Mouse (Mus musculus): Measurements from ENCODE around the gene Nfkbid. TPM values are rescaled to one million over a fixed set of nuclear protein-coding genes. Genes with fewer than 3 reads are reported as not detected.
"Not testable (repeated sequence)": the region's sequence is repeated elsewhere in the genome, so short reads cannot be mapped to it uniquely, and the experiment has no call there.

Nfkbid gene
- polyA plus RNA-seq, 1 experiment from 2014 or later = 2.7 TPM

DNA sequence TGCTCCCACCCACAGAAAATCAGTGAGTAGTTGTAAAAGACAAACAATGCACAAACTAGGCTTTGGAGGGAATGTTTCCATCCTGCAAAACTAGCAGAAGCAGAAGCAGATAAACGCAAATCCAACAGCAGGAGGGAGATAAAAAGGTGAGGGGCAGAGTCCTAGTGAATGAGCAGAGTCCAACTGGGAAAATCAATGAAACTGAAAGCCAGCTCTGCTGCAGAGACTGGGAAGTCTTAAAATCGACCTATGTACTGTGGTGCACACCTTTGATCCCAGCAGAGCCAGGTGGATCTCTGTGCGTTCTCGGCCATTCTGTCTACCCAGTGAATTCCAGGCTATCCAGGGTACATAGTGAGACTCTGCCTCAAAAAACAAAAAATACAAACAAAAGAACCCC is 53.5 kb downstream of the Nfkbid start:
- no peak overlapping the region for H3K4me2 ChIP-seq
- ATAC-seq (ENCODE audit: low FRiP score) = no peak
- H3K36me3 ChIP-seq = no peaks in the 10 kb centered on the region
- H3K4me3 ChIP-seq (replicated peaks) = no peak overlapping the region
- peaks cover 10% of the 10 kb centered on the region for H3K4me1 ChIP-seq
- H3K9ac ChIP-seq (replicated peaks) = no peak overlapping the region
- 0 out of 2 replicates have a peak, but pooled peaks cover 4% of the 10 kb centered on the region for H3K27me3 ChIP-seq (replicated peaks)
- H3K9me3 ChIP-seq (replicated peaks) = no peaks in the 10 kb centered on the region
- H3K27ac ChIP-seq (replicated peaks) = no peak overlapping the region
- WGBS = 81% methylated on average over 4 of the region's 4 CpGs

- H3K4me2 ChIP-seq; H3K9ac ChIP-seq (replicated peaks); H3K4me1 ChIP-seq; H3K4me3 ChIP-seq (replicated peaks); ATAC-seq (ENCODE audit: low FRiP score); H3K27ac ChIP-seq (replicated peaks); H3K9me3 ChIP-seq (replicated peaks); H3K36me3 ChIP-seq; H3K27me3 ChIP-seq (replicated peaks): not testable (repeated sequence)
- WGBS = 92% methylated on average over 7 of the region's 7 CpGs
Measured at GRCm38 (mm10) chr7:30476136-30476535, 54.6 kb downstream of the Nfkbid start.

- 6% methylated on average over 28 of the region's 32 CpGs for WGBS
- ATAC-seq (ENCODE audit: low FRiP score) = peak; percentile 60; the same call in 1 of the 2 replicates
Measured at GRCm38 (mm10) chr7:30477415-30478381, 56.2 kb downstream of the Nfkbid start.

More at GRCm38 (mm10) chr7:30477415-30478381, 56.2 kb downstream of the Nfkbid start:
- H3K4me2 ChIP-seq = peak overlapping the region; percentile 63
- H3K27ac ChIP-seq (replicated peaks) = no peak overlapping the region
- H3K4me1 ChIP-seq = peaks cover 10% of the 10 kb centered on the region
- H3K4me3 ChIP-seq (replicated peaks) = peak overlapping the region; percentile 37
- peak overlapping the region; percentile 14; the same call in 1 of the 2 replicates for H3K9ac ChIP-seq (replicated peaks)
- peaks cover 7% of the 10 kb centered on the region; the same call in 1 of the 2 replicates for H3K27me3 ChIP-seq (replicated peaks)
- H3K36me3 ChIP-seq = no peaks in the 10 kb centered on the region
- no peaks in the 10 kb centered on the region for H3K9me3 ChIP-seq (replicated peaks)

Other genes starting within 250 kb of the Nfkbid start
- 5.7 and 5.9 TPM in 2 replicates for gene Cox7a1, start 237.6 kb upstream of the Nfkbid start, polyA plus RNA-seq (2015; fragmentation: Nextera tagmentation; extraction: Ambion mirVana)
- 88.7 and 88.9 TPM in 2 replicates for gene Capns1, start 222.9 kb upstream of the Nfkbid start, polyA plus RNA-seq (2015; fragmentation: Nextera tagmentation; extraction: Ambion mirVana)
- gene Polr2i, start 189.8 kb upstream of the Nfkbid start, polyA plus RNA-seq (2015; fragmentation: Nextera tagmentation; extraction: Ambion mirVana) = 165 and 194 TPM in 2 replicates
- gene Tbcb, start 189.5 kb upstream of the Nfkbid start, polyA plus RNA-seq (2015; fragmentation: Nextera tagmentation; extraction: Ambion mirVana) = 405 and 478 TPM in 2 replicates
- gene Ovol3, start 186.0 kb upstream of the Nfkbid start, polyA plus RNA-seq (2015; fragmentation: Nextera tagmentation; extraction: Ambion mirVana) = 0.26 TPM in 1 of 2 replicates, not detected in the other
- 0.86 and 0.93 TPM in 2 replicates for gene Thap8, start 141.6 kb upstream of the Nfkbid start, polyA plus RNA-seq (2015; fragmentation: Nextera tagmentation; extraction: Ambion mirVana)
- gene Wdr62, start 141.3 kb upstream of the Nfkbid start, polyA plus RNA-seq (2015; fragmentation: Nextera tagmentation; extraction: Ambion mirVana) = 2.6 and 5.5 TPM in 2 replicates
- 82.4 and 89.7 TPM in 2 replicates for gene Clip3, start 130.0 kb upstream of the Nfkbid start, polyA plus RNA-seq (2015; fragmentation: Nextera tagmentation; extraction: Ambion mirVana)
- 131 and 141 TPM in 2 replicates for gene Alkbh6, start 113.0 kb upstream of the Nfkbid start, polyA plus RNA-seq (2015; fragmentation: Nextera tagmentation; extraction: Ambion mirVana)
- 18.9 and 24.7 TPM in 2 replicates for gene Syne4, start 106.9 kb upstream of the Nfkbid start, polyA plus RNA-seq (2015; fragmentation: Nextera tagmentation; extraction: Ambion mirVana)
- not detected in 2 replicates for gene E130208F15Rik, start 100.0 kb upstream of the Nfkbid start, polyA plus RNA-seq (2015; fragmentation: Nextera tagmentation; extraction: Ambion mirVana)
- 16.0 and 16.7 TPM in 2 replicates for gene Sdhaf1, start 97.8 kb upstream of the Nfkbid start, polyA plus RNA-seq (2015; fragmentation: Nextera tagmentation; extraction: Ambion mirVana)
- gene Lrfn3, start 59.0 kb upstream of the Nfkbid start, polyA plus RNA-seq (2015; fragmentation: Nextera tagmentation; extraction: Ambion mirVana) = 13.5 and 15.7 TPM in 2 replicates
- 38.6 and 50.0 TPM in 2 replicates for gene Tyrobp, start 8.0 kb upstream of the Nfkbid start, polyA plus RNA-seq (2015; fragmentation: Nextera tagmentation; extraction: Ambion mirVana)
- 0.95 and 4.5 TPM in 2 replicates for gene Hcst, start 1.9 kb upstream of the Nfkbid start, polyA plus RNA-seq (2015; fragmentation: Nextera tagmentation; extraction: Ambion mirVana)
- 577 and 709 TPM in 2 replicates for gene Aplp1, start 23.8 kb downstream of the Nfkbid start, polyA plus RNA-seq (2015; fragmentation: Nextera tagmentation; extraction: Ambion mirVana)
- gene Kirrel2, start 36.0 kb downstream of the Nfkbid start, polyA plus RNA-seq (2015; fragmentation: Nextera tagmentation; extraction: Ambion mirVana) = 0.15 and 0.36 TPM in 2 replicates
- 0.14 and 0.23 TPM in 2 replicates for gene Nphs1, start 36.6 kb downstream of the Nfkbid start, polyA plus RNA-seq (2015; fragmentation: Nextera tagmentation; extraction: Ambion mirVana)
- gene Prodh2, start 71.9 kb downstream of the Nfkbid start, polyA plus RNA-seq (2015; fragmentation: Nextera tagmentation; extraction: Ambion mirVana) = 0.42 TPM in 1 of 2 replicates, not detected in the other
- gene Arhgap33, start 113.3 kb downstream of the Nfkbid start, polyA plus RNA-seq (2015; fragmentation: Nextera tagmentation; extraction: Ambion mirVana) = 78.7 and 91.1 TPM in 2 replicates
- 8.6 and 11.7 TPM in 2 replicates for gene Hspb6, start 130.4 kb downstream of the Nfkbid start, polyA plus RNA-seq (2015; fragmentation: Nextera tagmentation; extraction: Ambion mirVana)
- 7.9 and 8.6 TPM in 2 replicates for gene Proser3, start 130.6 kb downstream of the Nfkbid start, polyA plus RNA-seq (2015; fragmentation: Nextera tagmentation; extraction: Ambion mirVana)
- gene Lin37, start 138.1 kb downstream of the Nfkbid start, polyA plus RNA-seq (2015; fragmentation: Nextera tagmentation; extraction: Ambion mirVana) = 55.6 and 61.8 TPM in 2 replicates
- 84.2 and 95.2 TPM in 2 replicates for gene U2af1l4, start 141.6 kb downstream of the Nfkbid start, polyA plus RNA-seq (2015; fragmentation: Nextera tagmentation; extraction: Ambion mirVana)
- 14.6 and 14.8 TPM in 2 replicates for gene Gm49396, start 141.6 kb downstream of the Nfkbid start, polyA plus RNA-seq (2015; fragmentation: Nextera tagmentation; extraction: Ambion mirVana)
- 136 and 139 TPM in 2 replicates for gene Psenen, start 141.9 kb downstream of the Nfkbid start, polyA plus RNA-seq (2015; fragmentation: Nextera tagmentation; extraction: Ambion mirVana)
- 4.1 and 4.7 TPM in 2 replicates for gene Igflr1, start 143.7 kb downstream of the Nfkbid start, polyA plus RNA-seq (2015; fragmentation: Nextera tagmentation; extraction: Ambion mirVana)
- gene Kmt2b, start 167.0 kb downstream of the Nfkbid start, polyA plus RNA-seq (2015; fragmentation: Nextera tagmentation; extraction: Ambion mirVana) = 8.5 and 8.8 TPM in 2 replicates
- 0.37 and 0.44 TPM in 2 replicates for gene Zbtb32, start 177.2 kb downstream of the Nfkbid start, polyA plus RNA-seq (2015; fragmentation: Nextera tagmentation; extraction: Ambion mirVana)
- 0.87 and 2.3 TPM in 2 replicates for gene Upk1a, start 191.1 kb downstream of the Nfkbid start, polyA plus RNA-seq (2015; fragmentation: Nextera tagmentation; extraction: Ambion mirVana)
- gene Cox6b1, start 204.4 kb downstream of the Nfkbid start, polyA plus RNA-seq (2015; fragmentation: Nextera tagmentation; extraction: Ambion mirVana) = 1,176 and 1,358 TPM in 2 replicates
- not detected in 2 replicates for gene Etv2, start 214.1 kb downstream of the Nfkbid start, polyA plus RNA-seq (2015; fragmentation: Nextera tagmentation; extraction: Ambion mirVana)
- 125 and 129 TPM in 2 replicates for gene Rbm42, start 228.6 kb downstream of the Nfkbid start, polyA plus RNA-seq (2015; fragmentation: Nextera tagmentation; extraction: Ambion mirVana)
- gene Haus5, start 243.3 kb downstream of the Nfkbid start, polyA plus RNA-seq (2015; fragmentation: Nextera tagmentation; extraction: Ambion mirVana) = 22.5 and 29.3 TPM in 2 replicates
- not detected in 2 replicates for gene Pmis2, start 249.9 kb downstream of the Nfkbid start, polyA plus RNA-seq (2015; fragmentation: Nextera tagmentation; extraction: Ambion mirVana)